Mouse (Mus musculus) brain, embryonic 14.5 days (tissue): ENCODE data around the gene Cep85l. TPM values are rescaled to one million over a fixed set of nuclear protein-coding genes. Genes with fewer than 3 reads are reported as not detected.

Experiments used
- DNase-seq: peaks from one replicate; pipeline ENCODE4 v3.0.0-alpha.2; 2011; ENCODE audit warnings: low read depth
- CTCF ChIP-seq: fragments of 200-500 bp; IDR thresholded peaks from 2 replicates; pipeline ENCODE4 v1.5.1; 2012; ENCODE audit warnings: inconsistent platforms, mild to moderate bottlenecking, moderate library complexity, borderline replicate concordance; ENCODE audit not compliant: insufficient read depth, insufficient read length; ENCODE audit errors: extremely low read depth
- POLR2A ChIP-seq: fragments of 200-500 bp; IDR thresholded peaks from 2 replicates; pipeline ENCODE4 v1.6.1; 2012; ENCODE audit warnings: mild to moderate bottlenecking, inconsistent platforms, borderline replicate concordance; ENCODE audit not compliant: poor library complexity, insufficient read depth, insufficient read length, severe bottlenecking; ENCODE audit errors: extremely low read depth
- polyA plus RNA-seq: library from polyadenylated mRNA; depleted of rRNA; stranded (reverse); fragments of >200 nt; gene quantifications from 2 replicates; pipeline ENCODE4 v1.2.3, GENCODE M21; 2012; rRNA removed

Cep85l gene
- polyA plus RNA-seq, 1 experiment, result 7.5 TPM

- DNase-seq, result peak; percentile 24
- TF ChIP-seq CTCF (no peak), POLR2A (no peak)
Measured at GRCm38 (mm10) chr10:53329257-53329656, 50.5 kb downstream of the Cep85l start.

- no peak for TF ChIP-seq CTCF
- DNase-seq, result no peak
Measured at GRCm38 (mm10) chr10:53326367-53326766, 53.4 kb downstream of the Cep85l start.

- no peak for TF ChIP-seq CTCF
- TF ChIP-seq POLR2A, result no peak
Measured at GRCm38 (mm10) chr10:53324663-53325062, 55.1 kb downstream of the Cep85l start.

GRCm38 (mm10) chr10:53323367-53323766 is 56.4 kb downstream of the Cep85l start:
- DNase-seq, result no peak
- TF ChIP-seq CTCF, result no peak
- no peak for TF ChIP-seq POLR2A

More at GRCm38 (mm10) chr10:53324663-53325062, 55.1 kb downstream of the Cep85l start:
- DNase-seq, result no peak

GRCm38 (mm10) chr10:53306674-53307073 is 73.1 kb downstream of the Cep85l start:
- no peak for DNase-seq
- TF ChIP-seq POLR2A (no peak), CTCF (no peak)

GRCm38 (mm10) chr10:53305867-53306266 is 73.9 kb downstream of the Cep85l start:
- TF ChIP-seq CTCF (0 out of 2 replicates have a peak, but pooled peaks have one; percentile 4), POLR2A (no peak)
- peak; percentile 75 for DNase-seq

DNA sequence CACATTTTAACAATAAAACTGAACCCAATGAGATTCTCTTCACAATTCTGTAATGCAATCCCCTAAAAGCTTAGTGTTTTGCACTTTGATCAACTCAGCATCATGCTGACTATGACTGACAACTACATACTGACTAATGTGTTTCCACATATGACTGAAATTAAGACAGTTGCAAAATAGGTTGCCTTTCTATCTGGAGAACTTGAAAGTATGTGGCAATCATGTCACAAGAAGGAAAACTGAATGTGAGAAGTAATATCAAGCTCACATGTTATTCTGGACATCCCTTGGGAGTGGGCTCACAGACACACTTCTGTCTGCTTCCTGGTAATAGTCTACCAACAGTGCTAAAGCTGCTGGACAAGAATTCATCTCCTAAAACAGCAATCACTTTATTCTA is 94.6 kb downstream of the Cep85l start:
- no peak for TF ChIP-seq POLR2A
- no peak for TF ChIP-seq CTCF
- DNase-seq, result no peak

DNA sequence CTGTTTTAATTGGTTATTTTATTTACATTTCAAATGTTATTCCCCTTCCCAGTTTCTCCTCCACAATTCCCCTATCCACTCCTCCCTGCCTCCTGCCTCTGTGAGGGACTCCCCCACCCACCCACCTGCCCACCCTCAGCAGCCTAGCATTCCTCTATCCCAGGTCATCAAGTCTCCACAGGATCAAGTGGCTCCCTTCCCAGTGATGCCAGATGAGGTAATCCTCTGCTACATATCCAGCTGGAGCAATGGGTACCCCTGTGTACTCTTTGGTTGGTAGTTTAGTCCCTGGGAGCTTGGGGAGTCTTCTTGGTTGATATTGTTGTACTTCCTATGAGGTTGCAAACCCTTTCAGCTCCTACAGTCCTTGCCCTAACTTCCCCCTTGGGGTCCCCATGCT is 107.5 kb downstream of the Cep85l start:
- TF ChIP-seq POLR2A, result no peak
- TF ChIP-seq CTCF, result no peak
- DNase-seq, result no peak

DNA sequence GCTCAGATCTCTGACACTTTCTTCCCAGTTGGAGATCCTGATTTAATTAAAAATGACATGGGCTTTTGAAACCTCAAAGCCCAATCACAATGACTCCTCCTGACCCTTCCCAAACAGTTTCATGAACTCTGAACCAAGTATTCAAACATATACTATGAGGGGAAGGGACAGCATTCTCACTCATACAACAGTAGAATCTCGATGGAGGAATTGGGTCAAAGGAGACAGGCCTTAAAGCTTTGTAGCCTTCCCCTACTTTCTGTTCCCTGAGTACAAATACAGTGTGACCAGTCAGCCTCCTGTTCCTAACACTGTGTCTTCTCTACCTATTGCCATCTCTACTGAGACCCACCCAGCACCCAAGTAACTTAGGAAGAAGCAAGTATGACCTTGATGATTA is 117.7 kb downstream of the Cep85l start:
- DNase-seq, result no peak
- TF ChIP-seq POLR2A, result no peak
- TF ChIP-seq CTCF, result no peak

- DNase-seq, result no peak
- TF ChIP-seq POLR2A (no peak), CTCF (no peak)
Measured at GRCm38 (mm10) chr10:53235381-53235780, 144.4 kb downstream of the Cep85l start.

GRCm38 (mm10) chr10:53234683-53235082 is 145.1 kb downstream of the Cep85l start:
- TF ChIP-seq POLR2A, result no peak
- no peak for TF ChIP-seq CTCF
- no peak for DNase-seq

DNA sequence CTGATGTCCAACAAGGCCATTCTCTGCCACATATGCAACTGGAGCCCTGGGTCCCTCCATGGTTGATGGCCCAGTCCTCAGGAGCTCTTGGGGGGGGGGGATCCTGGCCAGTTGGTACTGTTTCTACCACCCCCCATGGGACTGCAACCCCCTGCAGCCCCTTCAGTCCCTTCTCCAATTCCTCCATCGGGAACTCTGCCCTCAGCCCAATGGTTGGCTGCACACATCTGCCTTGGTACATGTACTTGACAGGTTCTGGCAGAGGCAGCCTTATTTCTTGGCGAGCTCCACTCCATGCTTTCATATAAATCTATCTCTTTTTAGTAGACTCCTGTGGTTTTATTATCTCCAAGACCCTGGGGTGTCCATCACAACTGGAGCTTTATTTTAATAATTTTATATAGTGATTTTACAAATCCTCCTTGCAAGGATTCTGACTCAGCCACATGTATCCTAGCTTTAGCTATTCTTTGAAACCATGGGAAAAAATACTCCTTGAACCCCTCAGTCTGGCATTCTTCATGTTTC is 145.6 kb downstream of the Cep85l start:
- no peak for DNase-seq
- TF ChIP-seq POLR2A (no peak), CTCF (no peak)

GRCm38 (mm10) chr10:53230809-53231208 is 148.9 kb downstream of the Cep85l start:
- DNase-seq, result no peak
- TF ChIP-seq POLR2A (no peak), CTCF (no peak)

DNA sequence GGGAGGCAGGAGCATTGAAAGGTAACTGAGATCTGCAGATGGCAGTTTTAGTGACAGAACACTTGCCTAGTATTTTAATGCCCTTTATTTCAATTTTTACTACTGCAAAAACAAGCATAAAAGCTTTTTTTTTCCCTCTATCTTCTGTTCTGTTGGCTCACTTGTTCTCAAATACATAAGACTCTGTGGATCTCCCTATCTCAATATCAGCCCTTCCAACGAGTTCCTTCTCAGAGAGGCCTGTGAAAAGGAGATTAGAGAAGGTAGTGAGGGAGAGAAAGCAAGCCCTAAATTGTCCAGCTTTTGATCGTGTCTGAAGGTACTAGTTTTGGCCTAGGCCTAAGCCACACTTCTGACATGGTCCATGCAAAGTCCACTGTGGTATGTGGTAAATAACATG is 150.6 kb downstream of the Cep85l start:
- no peak for DNase-seq
- TF ChIP-seq CTCF, result no peak
- TF ChIP-seq POLR2A, result no peak

Other genes with a start within 250 kb of the Cep85l start
- 0.06 and 0.07 TPM in 2 replicates for gene Pln, start 42.3 kb downstream of the Cep85l start, polyA plus RNA-seq
- 43.8 and 62.0 TPM in 2 replicates for gene Asf1a, start 216.8 kb upstream of the Cep85l start, polyA plus RNA-seq